Mouse (Mus musculus) cortical plate, adult 2 months (tissue): Measurements from ENCODE around the gene Foxe3. TPM values are rescaled to one million over a fixed set of nuclear protein-coding genes. Genes with fewer than 3 reads are reported as not detected.

Source experiments
- H3K27ac ChIP-seq: fragments of 200-500 bp; 2 replicates; pipeline ENCODE4 v1.5.1; 2012; ENCODE audit warnings: low read length, control low read depth, inconsistent platforms; ENCODE audit not compliant: insufficient read depth
- H3K4me1 ChIP-seq: fragments of 200-500 bp; 2 replicates; pipeline ENCODE4 v1.6.1; 2011; ENCODE audit warnings: low read length; ENCODE audit not compliant: control insufficient read depth, insufficient read depth
- H3K4me3 ChIP-seq: fragments of 200-500 bp; 2 replicates; pipeline ENCODE4 v1.5.1; 2011; ENCODE audit warnings: mild to moderate bottlenecking, low read length, control low read depth; ENCODE audit not compliant: insufficient read depth
- CTCF ChIP-seq: fragments of 200-500 bp; IDR thresholded peaks from 2 replicates; pipeline ENCODE4 v1.5.1; 2011; ENCODE audit warnings: mild to moderate bottlenecking, control low read depth, low read length; ENCODE audit not compliant: insufficient read depth; ENCODE audit errors: extremely low read depth
- POLR2A ChIP-seq: fragments of 200-500 bp; IDR thresholded peaks from 2 replicates; pipeline ENCODE4 v1.6.1; 2011; ENCODE audit warnings: mild to moderate bottlenecking, low read length, control low read depth; ENCODE audit not compliant: insufficient read depth; ENCODE audit errors: extremely low read depth
- polyA plus RNA-seq: library from polyadenylated mRNA; depleted of rRNA; stranded (reverse); fragments of >200 nt; gene quantifications from 2 replicates; pipeline ENCODE4 v1.2.3, GENCODE M21; 2012

Foxe3 gene
- polyA plus RNA-seq, 1 experiment: not detected

DNA sequence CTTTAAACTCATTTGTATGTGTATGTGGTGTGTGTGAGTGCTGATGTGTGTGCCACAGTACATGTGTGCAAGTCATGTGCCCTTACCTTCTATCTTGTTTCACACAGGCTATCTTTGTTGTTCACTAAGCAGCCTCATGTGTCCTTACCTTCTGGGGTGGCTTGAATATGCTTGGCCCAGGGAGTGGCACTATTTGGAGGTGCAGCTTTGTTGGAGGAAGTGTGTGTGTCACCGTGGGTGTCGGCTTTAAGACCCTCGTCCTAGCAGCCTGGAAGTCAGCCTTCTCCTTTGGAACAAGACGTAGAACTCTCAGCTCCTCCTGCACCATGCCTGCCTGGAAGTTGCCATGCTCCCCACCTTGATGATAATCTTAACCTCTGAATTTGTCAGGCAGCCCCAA, 20.6 kb upstream of the Foxe3 start:
- Histone ChIP-seq H3K4me1 (no peaks in the 10 kb centered on the region), H3K27ac (no peak overlapping the region), H3K4me3 (no peak overlapping the region)
- TF ChIP-seq CTCF (no peak), POLR2A (no peak)

DNA sequence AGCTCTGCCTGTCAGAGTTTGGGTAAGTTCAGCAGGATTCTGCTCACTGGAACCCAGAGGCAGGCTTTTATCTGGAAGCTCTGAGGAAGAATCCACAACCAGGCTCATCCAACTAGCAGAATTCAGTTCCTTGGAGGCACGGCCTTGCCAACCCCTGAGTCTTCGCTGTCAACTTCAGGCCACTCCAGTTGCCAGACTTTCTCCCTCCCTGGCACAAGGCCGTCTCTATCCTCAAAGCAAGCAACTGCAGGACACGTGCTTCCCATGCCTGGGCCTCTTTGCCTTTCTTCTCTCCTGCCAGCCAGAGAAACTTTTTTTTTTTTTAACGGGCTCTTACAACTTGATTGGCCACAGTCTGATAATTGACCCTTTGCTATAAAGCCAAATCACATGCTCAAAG, 19.2 kb upstream of the Foxe3 start:
- H3K27ac ChIP-seq: no peak overlapping the region
- TF ChIP-seq CTCF: no peak
- TF ChIP-seq POLR2A: no peak
- H3K4me1 ChIP-seq: no peaks in the 10 kb centered on the region
- no peak overlapping the region for H3K4me3 ChIP-seq

GRCm38 (mm10) chr4:114942583-114942982, 16.8 kb upstream of the Foxe3 start:
- Histone ChIP-seq H3K4me1 (no peaks in the 10 kb centered on the region), H3K4me3 (no peak overlapping the region), H3K27ac (no peak overlapping the region)
- TF ChIP-seq CTCF: no peak
- TF ChIP-seq POLR2A: no peak

GRCm38 (mm10) chr4:114942112-114942511, 16.3 kb upstream of the Foxe3 start:
- no peak overlapping the region for H3K4me3 ChIP-seq
- H3K27ac ChIP-seq: no peak overlapping the region
- TF ChIP-seq POLR2A (no peak), CTCF (no peak)
- no peaks in the 10 kb centered on the region for H3K4me1 ChIP-seq

DNA sequence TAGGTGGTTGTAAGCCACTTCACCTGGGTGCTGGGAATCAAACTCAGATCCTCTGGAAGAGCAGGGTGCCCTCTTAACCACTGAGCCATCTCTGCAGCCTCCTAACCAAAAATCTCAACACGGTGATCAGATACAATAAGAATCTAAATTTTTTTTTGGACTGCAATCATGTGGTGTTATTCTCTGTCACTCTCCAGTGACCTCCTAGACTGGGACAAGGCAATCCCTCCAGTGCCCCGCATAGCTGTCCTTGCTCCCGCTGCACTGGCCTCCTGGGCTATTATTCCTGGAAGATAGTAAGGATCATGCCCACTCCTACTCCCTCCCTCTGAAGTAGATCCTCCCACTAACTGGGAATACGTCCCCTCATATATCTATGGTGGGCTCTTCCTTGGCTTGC, 15.5 kb upstream of the Foxe3 start:
- TF ChIP-seq POLR2A (no peak), CTCF (no peak)
- Histone ChIP-seq H3K27ac (no peak overlapping the region), H3K4me3 (no peak overlapping the region)

GRCm38 (mm10) chr4:114938248-114938647, 12.4 kb upstream of the Foxe3 start:
- no peak for TF ChIP-seq POLR2A
- no peak for TF ChIP-seq CTCF
- Histone ChIP-seq H3K27ac (no peak overlapping the region), H3K4me1 (no peaks in the 10 kb centered on the region), H3K4me3 (no peak overlapping the region)

More for the DNA sequence above, 15.5 kb upstream of the Foxe3 start:
- no peaks in the 10 kb centered on the region for H3K4me1 ChIP-seq

DNA sequence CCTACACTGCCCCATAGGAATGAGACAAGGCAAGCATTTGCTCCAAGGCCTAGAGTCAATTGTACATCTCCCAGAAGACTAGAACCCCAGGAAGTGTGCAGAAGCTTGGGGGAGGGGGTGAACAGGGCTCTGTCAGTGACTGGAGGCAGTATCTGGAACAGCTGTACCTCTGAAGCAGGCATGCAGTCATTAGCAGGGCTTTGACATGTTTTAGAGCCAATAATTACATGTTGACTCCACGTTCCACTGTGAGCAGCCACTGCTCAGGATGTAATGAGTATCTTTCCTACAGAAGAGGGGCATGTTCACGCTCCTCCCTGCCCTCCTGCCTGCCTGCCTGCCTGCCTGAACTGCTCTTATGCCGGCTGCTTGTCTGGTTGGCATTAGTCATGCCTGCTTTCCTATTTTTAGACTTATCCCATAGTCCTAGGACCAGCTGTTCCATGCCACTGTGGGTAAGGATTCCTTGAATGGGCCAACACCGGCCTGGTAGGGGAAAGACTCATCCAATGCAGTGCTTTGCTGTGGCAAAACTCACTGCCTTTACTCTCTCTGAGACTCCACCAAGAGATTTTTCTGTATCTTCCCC, 11.7 kb upstream of the Foxe3 start:
- H3K4me3 ChIP-seq: no peak overlapping the region

GRCm38 (mm10) chr4:114934188-114934587, 8.4 kb upstream of the Foxe3 start:
- H3K4me3 ChIP-seq: no peak overlapping the region
- no peak overlapping the region for H3K27ac ChIP-seq
- TF ChIP-seq CTCF (no peak), POLR2A (no peak)
- H3K4me1 ChIP-seq: no peaks in the 10 kb centered on the region

More for the DNA sequence above, 11.7 kb upstream of the Foxe3 start:
- TF ChIP-seq POLR2A (no peak), CTCF (no peak)
- Histone ChIP-seq H3K4me1 (no peaks in the 10 kb centered on the region), H3K27ac (no peak overlapping the region)

GRCm38 (mm10) chr4:114932747-114933146, 6.9 kb upstream of the Foxe3 start:
- Histone ChIP-seq H3K4me1 (no peaks in the 10 kb centered on the region), H3K4me3 (no peak overlapping the region)

GRCm38 (mm10) chr4:114929155-114929554, 3.3 kb upstream of the Foxe3 start:
- TF ChIP-seq CTCF (no peak), POLR2A (no peak)
- Histone ChIP-seq H3K4me1 (no peaks in the 10 kb centered on the region), H3K4me3 (no peak overlapping the region), H3K27ac (no peak overlapping the region)

More at GRCm38 (mm10) chr4:114932747-114933146, 6.9 kb upstream of the Foxe3 start:
- H3K27ac ChIP-seq: no peak overlapping the region
- no peak for TF ChIP-seq POLR2A
- TF ChIP-seq CTCF: no peak
